Mouse (Mus musculus): ENCODE measurements around the gene Spryd4. TPM values are rescaled to one million over a fixed set of nuclear protein-coding genes. Genes with fewer than 3 reads are reported as not detected.
"Not testable (repeated sequence)": the region's sequence is repeated elsewhere in the genome, so short reads cannot be mapped to it uniquely, and the experiment has no call there.

The Spryd4 gene
- polyA plus RNA-seq, 1 experiment from 2014 or later = 24.1 TPM

- Histone ChIP-seq H3K4me3 (replicated peaks) (no peak overlapping the region), H3K9me3 (replicated peaks) (no peaks in the 10 kb centered on the region), H3K9ac (no peak overlapping the region), H3K4me1 (replicated peaks) (peaks cover 34% of the 10 kb centered on the region), H3K36me3 (no peaks in the 10 kb centered on the region), H3K27me3 (no peaks in the 10 kb centered on the region), H3K27ac (0 out of 2 replicates have a peak overlapping the region, but pooled peaks have one; percentile 86), H3K4me2 (no peak overlapping the region)
- DNase-seq = peak; percentile 83
- ATAC-seq (ENCODE audit: low read depth) = peak; percentile 24
- 55% methylated on average over 2 of the region's 2 CpGs for WGBS (ENCODE audit: insufficient replicate concordance)
These were observed 25.6 kb downstream of the Spryd4 start for GRCm38 (mm10) chr10:128185959-128186358.

GRCm38 (mm10) chr10:128185277-128185940, 26.2 kb downstream of the Spryd4 start:
- Histone ChIP-seq H3K4me2 (no peak overlapping the region), H3K27ac (no peak overlapping the region), H3K9me3 (replicated peaks) (no peaks in the 10 kb centered on the region), H3K4me3 (replicated peaks) (no peak overlapping the region), H3K36me3 (no peaks in the 10 kb centered on the region), H3K9ac (no peak overlapping the region), H3K27me3 (no peaks in the 10 kb centered on the region), H3K4me1 (replicated peaks) (peaks cover 35% of the 10 kb centered on the region)
- DNase-seq = no peak
- WGBS (ENCODE audit: insufficient replicate concordance) = 67% methylated on average over 6 of the region's 6 CpGs
- no peak for ATAC-seq (ENCODE audit: low read depth)

- Histone ChIP-seq H3K27me3 (no peaks in the 10 kb centered on the region), H3K4me3 (replicated peaks) (no peak overlapping the region), H3K4me2 (no peak overlapping the region), H3K36me3 (no peaks in the 10 kb centered on the region), H3K9ac (no peak overlapping the region), H3K4me1 (replicated peaks) (peaks cover 46% of the 10 kb centered on the region), H3K9me3 (replicated peaks) (no peaks in the 10 kb centered on the region), H3K27ac (no peak overlapping the region)
- ATAC-seq (ENCODE audit: low read depth) = no peak
- DNase-seq = no peak
- 71% methylated on average over 2 of the region's 2 CpGs for WGBS (ENCODE audit: insufficient replicate concordance)
These were observed 27.3 kb downstream of the Spryd4 start for GRCm38 (mm10) chr10:128184296-128184695.

GRCm38 (mm10) chr10:128179989-128180388, 31.6 kb downstream of the Spryd4 start, which contains the start of gene Rbms2:
Rbms2 (minus strand) TSS chr10:128180297.
- H3K27me3 ChIP-seq = no peaks in the 10 kb centered on the region
- no peak for DNase-seq
- peak within 1 kb of the TSS; percentile 40 for H3K4me2 ChIP-seq
- H3K9me3 ChIP-seq (replicated peaks) = no peaks in the 10 kb centered on the region
- WGBS (ENCODE audit: insufficient replicate concordance) = 2% methylated on average over 6 of the region's 6 CpGs
- no peaks in the 10 kb centered on the region for H3K36me3 ChIP-seq
- H3K27ac ChIP-seq = peak within 1 kb of the TSS; percentile 30; the same call in 1 of the 2 replicates
- H3K4me3 ChIP-seq (replicated peaks) = peak within 1 kb of the TSS; percentile 18
- peaks cover 28% of the 10 kb centered on the region for H3K4me1 ChIP-seq (replicated peaks)
- peak within 1 kb of the TSS; percentile 3 for H3K9ac ChIP-seq
- no peak for ATAC-seq (ENCODE audit: low read depth)

- no peak for ATAC-seq (ENCODE audit: low read depth)
- DNase-seq = no peak
- no peak overlapping the region for H3K4me2 ChIP-seq
- H3K9ac ChIP-seq = no peak overlapping the region
- no peaks in the 10 kb centered on the region for H3K36me3 ChIP-seq
- H3K4me1 ChIP-seq (replicated peaks) = peaks cover 42% of the 10 kb centered on the region
- H3K9me3 ChIP-seq (replicated peaks) = no peaks in the 10 kb centered on the region
- no peak overlapping the region for H3K4me3 ChIP-seq (replicated peaks)
- H3K27ac ChIP-seq = no peak overlapping the region
- 79% methylated on average over 4 of the region's 4 CpGs for WGBS (ENCODE audit: insufficient replicate concordance)
- H3K27me3 ChIP-seq = no peaks in the 10 kb centered on the region
These were observed 34.3 kb downstream of the Spryd4 start for GRCm38 (mm10) chr10:128177316-128177715.

GRCm38 (mm10) chr10:128175996-128176755, 35.4 kb downstream of the Spryd4 start:
- peak overlapping the region; percentile 77 for H3K9ac ChIP-seq

GRCm38 (mm10) chr10:128175302-128175701, 36.3 kb downstream of the Spryd4 start:
- 0 out of 2 replicates have a peak overlapping the region, but pooled peaks have one; percentile 76 for H3K27ac ChIP-seq
- peak overlapping the region; percentile 65 for H3K4me3 ChIP-seq (replicated peaks)
- H3K9me3 ChIP-seq (replicated peaks) = no peaks in the 10 kb centered on the region
- DNase-seq (no peak), ATAC-seq (ENCODE audit: low read depth) (no peak)
- no peaks in the 10 kb centered on the region for H3K27me3 ChIP-seq
- H3K4me2 ChIP-seq = peak overlapping the region; percentile 81
- 21% methylated on average over 3 of the region's 3 CpGs for WGBS (ENCODE audit: insufficient replicate concordance)
- peak overlapping the region; percentile 77; the same call in 1 of the 2 replicates for H3K9ac ChIP-seq
- no peaks in the 10 kb centered on the region for H3K36me3 ChIP-seq
- H3K4me1 ChIP-seq (replicated peaks) = peaks cover 40% of the 10 kb centered on the region

More at GRCm38 (mm10) chr10:128175996-128176755, 35.4 kb downstream of the Spryd4 start:
- Histone ChIP-seq H3K4me1 (replicated peaks) (peaks cover 42% of the 10 kb centered on the region), H3K4me2 (peak overlapping the region; percentile 81), H3K27me3 (no peaks in the 10 kb centered on the region), H3K4me3 (replicated peaks) (peak overlapping the region; percentile 65), H3K36me3 (no peaks in the 10 kb centered on the region), H3K27ac (peak overlapping the region; percentile 76), H3K9me3 (replicated peaks) (no peaks in the 10 kb centered on the region)
- WGBS (ENCODE audit: insufficient replicate concordance) = under 1% methylated on average over 17 of the region's 17 CpGs
- DNase-seq (peak; percentile 51), ATAC-seq (ENCODE audit: low read depth) (peak; percentile 80)

- not testable (repeated sequence) for DNase-seq; ATAC-seq (ENCODE audit: low read depth); H3K9me3 ChIP-seq (replicated peaks)
These were observed 40.3 kb downstream of the Spryd4 start for GRCm38 (mm10) chr10:128171348-128171747.

GRCm38 (mm10) chr10:128167091-128167490, 44.5 kb downstream of the Spryd4 start:
- ATAC-seq (ENCODE audit: low read depth) = no peak

More at GRCm38 (mm10) chr10:128171348-128171747, 40.3 kb downstream of the Spryd4 start:
- H3K27ac ChIP-seq; H3K4me3 ChIP-seq (replicated peaks); H3K4me2 ChIP-seq; H3K36me3 ChIP-seq; H3K9ac ChIP-seq; H3K27me3 ChIP-seq: not testable (repeated sequence)
- 85% methylated on average over 10 of the region's 10 CpGs for WGBS (ENCODE audit: insufficient replicate concordance)
- H3K4me1 ChIP-seq (replicated peaks) = peaks cover 34% of the 10 kb centered on the region

GRCm38 (mm10) chr10:128165726-128166125, 45.9 kb downstream of the Spryd4 start:
- not testable (repeated sequence) for H3K4me3 ChIP-seq (replicated peaks); H3K27ac ChIP-seq; H3K9ac ChIP-seq; H3K4me2 ChIP-seq; ATAC-seq (ENCODE audit: low read depth); H3K36me3 ChIP-seq; DNase-seq; H3K9me3 ChIP-seq (replicated peaks); H3K27me3 ChIP-seq
- peaks cover 18% of the 10 kb centered on the region for H3K4me1 ChIP-seq (replicated peaks)
- WGBS (ENCODE audit: insufficient replicate concordance) = 68% methylated on average over 3 of the region's 3 CpGs

More at GRCm38 (mm10) chr10:128167091-128167490, 44.5 kb downstream of the Spryd4 start:
- peaks cover 18% of the 10 kb centered on the region for H3K4me1 ChIP-seq (replicated peaks)
- no peaks in the 10 kb centered on the region for H3K27me3 ChIP-seq
- DNase-seq = no peak
- no peak overlapping the region for H3K9ac ChIP-seq
- H3K27ac ChIP-seq = no peak overlapping the region
- H3K4me3 ChIP-seq (replicated peaks) = no peak overlapping the region
- WGBS (ENCODE audit: insufficient replicate concordance) = 42% methylated on average over 6 of the region's 6 CpGs
- H3K4me2 ChIP-seq = no peak overlapping the region
- H3K9me3 ChIP-seq (replicated peaks) = no peaks in the 10 kb centered on the region
- no peaks in the 10 kb centered on the region for H3K36me3 ChIP-seq
